Mouse (Mus musculus): ENCODE measurements around the gene Ehbp1l1. TPM values are rescaled to one million over a fixed set of nuclear protein-coding genes. Genes with fewer than 3 reads are reported as not detected.
"Not testable (repeated sequence)": the region's sequence is repeated elsewhere in the genome, so short reads cannot be mapped to it uniquely, and the experiment has no call there.

The Ehbp1l1 gene
- polyA plus RNA-seq, 1 experiment from 2014 or later = 10.8 TPM

DNA sequence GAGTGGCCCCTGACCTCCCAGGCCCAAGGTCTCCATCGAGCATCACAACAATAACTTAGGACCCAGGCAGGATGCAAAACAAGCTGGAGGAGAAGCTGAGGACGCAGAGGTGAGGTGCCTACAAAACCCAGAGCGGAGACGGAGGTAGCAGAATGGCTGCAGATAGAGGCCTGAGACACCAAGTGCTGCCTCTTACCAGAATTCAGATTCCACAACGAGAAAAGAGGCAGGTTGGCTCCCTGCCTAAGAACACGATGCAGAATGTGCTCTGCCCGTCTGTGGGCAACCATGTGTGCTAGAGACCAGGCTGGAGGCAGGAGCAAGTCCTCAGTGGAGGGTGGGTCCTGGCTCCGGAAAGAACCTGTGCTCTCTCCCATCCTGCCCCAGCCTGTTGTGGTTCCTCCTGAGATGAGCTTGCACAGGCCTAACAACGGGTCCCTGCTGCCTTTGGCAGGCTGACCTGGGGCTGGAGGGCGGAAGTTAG lies 33.2 kb downstream of the Ehbp1l1 start:
- Histone ChIP-seq H3K4me1 (peaks cover 58% of the 10 kb centered on the region), H3K27ac (peak overlapping the region; percentile 49), H3K4me3 (0 out of 2 replicates have a peak overlapping the region, but pooled peaks have one; percentile 90), H3K4me2 (replicated peaks) (peak overlapping the region; percentile 100), H3K9ac (peak overlapping the region; percentile 60; the same call in 1 of the 2 replicates), H3K36me3 (peaks cover 50% of the 10 kb centered on the region), H3K27me3 (peaks cover 8% of the 10 kb centered on the region; the same call in 1 of the 2 replicates), H3K9me3 (replicated peaks) (no peaks in the 10 kb centered on the region)
- ATAC-seq (ENCODE audit: low FRiP score) = no peak
- WGBS = 76% methylated on average over 10 of the region's 10 CpGs

DNA sequence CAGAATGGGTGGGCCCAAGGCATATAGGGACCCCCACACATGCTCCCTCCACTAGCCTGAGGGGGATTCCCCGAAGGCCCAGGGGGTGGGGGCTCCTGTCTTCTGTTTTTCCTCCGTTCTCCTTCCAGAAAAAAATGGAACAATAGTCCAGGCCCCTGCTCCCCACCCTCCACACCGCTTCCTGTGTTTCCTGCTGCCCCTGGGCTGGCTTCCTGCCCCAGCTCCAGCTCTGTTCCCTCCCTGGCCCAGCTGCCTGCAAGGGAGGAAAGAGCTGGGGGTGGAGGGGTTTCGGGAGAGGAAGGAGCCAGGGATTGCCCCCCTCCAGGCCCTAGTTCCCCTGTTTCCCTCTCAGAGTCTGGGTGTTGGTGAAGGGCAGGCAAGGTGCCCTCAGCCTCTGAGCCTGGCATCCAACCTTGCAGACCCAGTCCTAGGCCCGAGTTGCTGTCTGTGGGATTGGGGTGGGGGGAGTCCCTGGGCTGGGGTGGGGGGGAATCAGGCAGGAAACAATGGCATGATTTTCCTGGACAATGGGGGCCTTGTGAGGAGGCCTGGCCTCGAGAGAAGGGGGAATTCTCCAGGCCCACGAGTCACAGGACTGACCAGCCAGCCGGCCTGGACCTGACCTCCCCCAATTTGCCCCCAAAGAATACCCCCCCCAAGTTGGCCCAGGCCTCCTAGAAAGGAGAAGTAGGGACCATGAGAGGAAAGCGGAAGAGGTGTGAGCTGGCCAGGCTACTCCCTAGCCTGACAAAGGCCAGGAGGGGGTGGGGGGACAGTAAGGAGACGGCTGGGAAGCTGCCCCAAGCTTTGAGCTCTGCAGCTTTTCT lies 33.8 kb downstream of the Ehbp1l1 start:
- H3K4me2 ChIP-seq (replicated peaks) = peak overlapping the region; percentile 100
- 66% methylated on average over 10 of the region's 10 CpGs for WGBS
- ATAC-seq (ENCODE audit: low FRiP score) = no peak

GRCm38 (mm10) chr19:5691601-5692000 lies 34.5 kb downstream of the Ehbp1l1 start:
- Histone ChIP-seq H3K27me3 (peaks cover 8% of the 10 kb centered on the region; the same call in 1 of the 2 replicates), H3K36me3 (peaks cover 40% of the 10 kb centered on the region), H3K4me1 (peaks cover 68% of the 10 kb centered on the region), H3K4me3 (peak overlapping the region; percentile 90), H3K9ac (peak overlapping the region; percentile 73), H3K4me2 (replicated peaks) (peak overlapping the region; percentile 100), H3K9me3 (replicated peaks) (no peaks in the 10 kb centered on the region), H3K27ac (peak overlapping the region; percentile 49; the same call in 1 of the 2 replicates)
- 80% methylated on average over 5 of the region's 5 CpGs for WGBS
- ATAC-seq (ENCODE audit: low FRiP score) = no peak

More for the DNA sequence above, 33.8 kb downstream of the Ehbp1l1 start:
- Histone ChIP-seq H3K9ac (peak overlapping the region; percentile 60), H3K27ac (peak overlapping the region; percentile 49), H3K27me3 (peaks cover 8% of the 10 kb centered on the region; the same call in 1 of the 2 replicates), H3K4me1 (peaks cover 64% of the 10 kb centered on the region), H3K36me3 (peaks cover 44% of the 10 kb centered on the region), H3K4me3 (peak overlapping the region; percentile 90), H3K9me3 (replicated peaks) (no peaks in the 10 kb centered on the region)

DNA sequence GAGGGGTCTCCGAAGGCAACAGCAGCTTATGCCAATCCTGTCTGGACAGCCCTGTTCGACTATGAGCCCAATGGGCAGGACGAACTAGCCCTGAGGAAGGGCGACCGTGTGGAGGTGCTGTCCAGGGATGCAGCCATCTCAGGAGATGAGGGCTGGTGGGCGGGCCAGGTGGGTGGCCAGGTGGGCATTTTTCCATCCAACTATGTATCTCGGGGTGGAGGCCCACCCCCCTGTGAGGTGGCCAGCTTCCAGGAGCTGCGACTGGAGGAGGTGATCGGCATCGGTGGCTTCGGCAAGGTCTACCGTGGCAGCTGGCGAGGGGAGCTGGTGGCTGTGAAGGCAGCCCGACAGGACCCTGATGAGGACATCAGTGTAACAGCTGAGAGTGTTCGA lies 35.8 kb downstream of the Ehbp1l1 start:
- Histone ChIP-seq H3K9ac (peak overlapping the region; percentile 73), H3K27ac (peak overlapping the region; percentile 74; the same call in 1 of the 2 replicates), H3K27me3 (peaks cover 6% of the 10 kb centered on the region; the same call in 1 of the 2 replicates), H3K36me3 (peaks cover 41% of the 10 kb centered on the region), H3K4me3 (peak overlapping the region; percentile 90), H3K4me1 (peaks cover 56% of the 10 kb centered on the region), H3K4me2 (replicated peaks) (peak overlapping the region; percentile 100), H3K9me3 (replicated peaks) (no peaks in the 10 kb centered on the region)
- no peak for ATAC-seq (ENCODE audit: low FRiP score)
- 78% methylated on average over 15 of the region's 15 CpGs for WGBS

GRCm38 (mm10) chr19:5689565-5690342 lies 36.4 kb downstream of the Ehbp1l1 start:
- Histone ChIP-seq H3K4me3 (peak overlapping the region; percentile 90), H3K4me1 (peaks cover 55% of the 10 kb centered on the region), H3K4me2 (replicated peaks) (peak overlapping the region; percentile 100), H3K9me3 (replicated peaks) (no peaks in the 10 kb centered on the region), H3K9ac (peak overlapping the region; percentile 73), H3K27ac (peak overlapping the region; percentile 74), H3K27me3 (no peaks in the 10 kb centered on the region), H3K36me3 (peaks cover 47% of the 10 kb centered on the region)
- ATAC-seq (ENCODE audit: low FRiP score) = peak; percentile 16; the same call in 1 of the 2 replicates
- WGBS = 11% methylated on average over 42 of the region's 42 CpGs

- WGBS = 1% methylated on average over 7 of the region's 7 CpGs
- peak overlapping the region; percentile 73 for H3K9ac ChIP-seq
- H3K36me3 ChIP-seq = peaks cover 53% of the 10 kb centered on the region
- peaks cover 55% of the 10 kb centered on the region for H3K4me1 ChIP-seq
- no peak for ATAC-seq (ENCODE audit: low FRiP score)
- H3K4me3 ChIP-seq = peak overlapping the region; percentile 90
- H3K9me3 ChIP-seq (replicated peaks) = no peaks in the 10 kb centered on the region
- peak overlapping the region; percentile 74 for H3K27ac ChIP-seq
- H3K4me2 ChIP-seq (replicated peaks) = peak overlapping the region; percentile 100
- H3K27me3 ChIP-seq = no peaks in the 10 kb centered on the region
These were observed 37.1 kb downstream of the Ehbp1l1 start for GRCm38 (mm10) chr19:5689088-5689428.

GRCm38 (mm10) chr19:5688200-5689087 lies 37.7 kb downstream of the Ehbp1l1 start, which contains the start of the genes Map3k11 and Pcnx3:
TSS of gene Map3k11 (plus strand) at chr19:5688742.
TSS of gene Pcnx3 (minus strand) at chr19:5688908.
- H3K4me2 ChIP-seq (replicated peaks) = peak within 1 kb of the TSS; percentile 100
- H3K36me3 ChIP-seq = peaks cover 55% of the 10 kb centered on the region
- peak within 1 kb of the TSS; percentile 89 for H3K27ac ChIP-seq
- no peaks in the 10 kb centered on the region for H3K9me3 ChIP-seq (replicated peaks)
- H3K9ac ChIP-seq = peak within 1 kb of the TSS; percentile 94
- no peaks in the 10 kb centered on the region for H3K27me3 ChIP-seq
- peak within 1 kb of the TSS; percentile 90 for H3K4me3 ChIP-seq
- WGBS = under 1% methylated on average over 68 of the region's 69 CpGs
- ATAC-seq (ENCODE audit: low FRiP score) = peak; percentile 93
- peaks cover 51% of the 10 kb centered on the region for H3K4me1 ChIP-seq

DNA sequence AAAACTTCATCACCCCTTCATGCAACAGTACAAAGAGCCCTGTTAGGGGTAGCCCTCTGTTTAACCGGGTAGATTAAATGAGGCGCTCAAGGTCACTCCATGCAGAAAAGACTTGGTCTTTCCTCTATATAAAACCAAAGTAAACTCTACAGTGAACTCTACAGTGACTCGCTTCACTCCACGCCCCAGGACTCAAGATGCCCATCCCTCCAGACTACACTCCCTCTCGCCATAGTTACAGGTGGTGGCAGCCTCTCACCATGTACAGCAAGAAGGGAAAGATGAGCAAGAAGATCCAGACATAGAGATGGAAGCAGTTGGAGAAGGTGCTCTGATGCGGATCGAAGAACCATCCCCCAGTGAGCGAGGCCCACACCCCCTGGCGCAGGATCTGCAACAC lies 38.4 kb downstream of the Ehbp1l1 start:
- WGBS = 20% methylated on average over 9 of the region's 9 CpGs
- no peak for ATAC-seq (ENCODE audit: low FRiP score)
- Histone ChIP-seq H3K4me3 (peak overlapping the region; percentile 90), H3K27ac (peak overlapping the region; percentile 89), H3K36me3 (peaks cover 55% of the 10 kb centered on the region), H3K27me3 (no peaks in the 10 kb centered on the region), H3K4me2 (replicated peaks) (peak overlapping the region; percentile 100), H3K9me3 (replicated peaks) (no peaks in the 10 kb centered on the region), H3K4me1 (peaks cover 44% of the 10 kb centered on the region), H3K9ac (peak overlapping the region; percentile 94)

GRCm38 (mm10) chr19:5686954-5687353 lies 39.2 kb downstream of the Ehbp1l1 start:
- H3K36me3 ChIP-seq = peaks cover 62% of the 10 kb centered on the region
- H3K27ac ChIP-seq; H3K9me3 ChIP-seq (replicated peaks); H3K27me3 ChIP-seq; ATAC-seq (ENCODE audit: low FRiP score): not testable (repeated sequence)
- WGBS = 91% methylated on average over 12 of the region's 12 CpGs
- peak overlapping the region; percentile 94; the same call in 1 of the 2 replicates for H3K9ac ChIP-seq
- H3K4me2 ChIP-seq (replicated peaks) = peak overlapping the region; percentile 100
- H3K4me1 ChIP-seq = peaks cover 36% of the 10 kb centered on the region
- peak overlapping the region; percentile 90; the same call in 1 of the 2 replicates for H3K4me3 ChIP-seq

DNA sequence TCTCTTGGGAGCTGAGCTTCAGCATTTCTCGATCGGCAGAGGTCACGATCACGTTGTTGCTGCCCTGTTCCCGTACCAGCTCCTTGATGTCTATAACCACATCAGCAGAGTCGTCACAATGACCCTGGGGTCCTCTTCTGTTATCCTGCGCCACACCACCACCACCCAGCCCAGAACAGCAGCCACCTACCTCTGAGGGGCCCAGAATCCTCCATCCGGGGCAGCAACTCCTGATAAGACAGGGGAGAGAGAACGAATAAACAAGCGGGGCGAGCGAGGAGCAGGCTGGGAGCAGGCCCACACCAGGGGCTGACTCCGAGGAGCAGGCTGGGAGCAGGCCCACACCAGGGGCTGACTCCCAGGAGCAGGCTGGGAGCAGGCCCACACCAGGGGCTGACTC lies 39.7 kb downstream of the Ehbp1l1 start:
- Histone ChIP-seq H3K9ac (no peak overlapping the region), H3K36me3 (peaks cover 62% of the 10 kb centered on the region), H3K27me3 (no peaks in the 10 kb centered on the region), H3K4me1 (peaks cover 31% of the 10 kb centered on the region), H3K27ac (no peak overlapping the region), H3K4me3 (no peak overlapping the region), H3K4me2 (replicated peaks) (no peak overlapping the region), H3K9me3 (replicated peaks) (no peaks in the 10 kb centered on the region)
- no peak for ATAC-seq (ENCODE audit: low FRiP score)
- 93% methylated on average over 13 of the region's 13 CpGs for WGBS

- Histone ChIP-seq H3K4me1 (peaks cover 25% of the 10 kb centered on the region), H3K4me3 (no peak overlapping the region), H3K27me3 (no peaks in the 10 kb centered on the region), H3K4me2 (replicated peaks) (no peak overlapping the region), H3K9ac (no peak overlapping the region), H3K9me3 (replicated peaks) (no peaks in the 10 kb centered on the region), H3K36me3 (peaks cover 62% of the 10 kb centered on the region), H3K27ac (no peak overlapping the region)
- ATAC-seq (ENCODE audit: low FRiP score) = no peak
- WGBS = 95% methylated on average over 11 of the region's 11 CpGs
These were observed 40.3 kb downstream of the Ehbp1l1 start for GRCm38 (mm10) chr19:5685861-5686260.
